Mouse (Mus musculus) liver, postnatal 0 days (tissue): Measurements from ENCODE around the gene Clec4b2. TPM values are rescaled to one million over a fixed set of nuclear protein-coding genes. Genes with fewer than 3 reads are reported as not detected.
A peak's percentile ranks its signal among the peaks of the same experiment; 100 is the strongest.
"Not testable (repeated sequence)": the region's sequence is repeated elsewhere in the genome, so short reads cannot be mapped to it uniquely, and the experiment has no call there.

Experiments
- ATAC-seq: fragments of 200-750 bp; cut with Nextera tagmentation; 2 replicates; pipeline ENCODE4 v1.8.0; 2017; ENCODE audit warnings: mild to moderate bottlenecking, moderate library complexity
- DNase-seq: peaks from one replicate; pipeline ENCODE4 v3.0.0-alpha.2; 2016
- H3K27ac ChIP-seq: fragments of 300-500 bp; sonication (generic); 2 replicates; pipeline ENCODE4 v1.5.1; 2014; ENCODE audit warnings: antibody characterized with exemption, moderate library complexity, mild to moderate bottlenecking, low read depth
- H3K27me3 ChIP-seq: fragments of 300-500 bp; sonication (generic); 2 replicates; pipeline ENCODE4 v1.6.1; 2014; ENCODE audit warnings: low read length, control low read depth, mixed read lengths; ENCODE audit not compliant: insufficient read depth
- H3K36me3 ChIP-seq: fragments of 300-500 bp; sonication (generic); replicated peaks from 2 replicates; pipeline ENCODE4 v1.6.1; 2014; ENCODE audit warnings: mild to moderate bottlenecking, control low read depth, low read length, moderate library complexity, mixed read lengths; ENCODE audit not compliant: insufficient read depth
- H3K4me1 ChIP-seq: fragments of 300-500 bp; sonication (generic); 2 replicates; pipeline ENCODE4 v1.6.1; 2014; ENCODE audit warnings: antibody characterized with exemption, mild to moderate bottlenecking, control low read depth; ENCODE audit not compliant: insufficient read depth
- H3K4me2 ChIP-seq: fragments of 300-500 bp; sonication (generic); 2 replicates; pipeline ENCODE4 v1.6.1; 2014; ENCODE audit warnings: low read depth, mild to moderate bottlenecking, low read length, moderate library complexity, mixed read lengths
- H3K4me3 ChIP-seq: fragments of 300-500 bp; sonication (generic); 2 replicates; pipeline ENCODE4 v1.5.1; 2014; ENCODE audit warnings: low read depth, low read length
- H3K9ac ChIP-seq: fragments of 300-500 bp; sonication (generic); replicated peaks from 2 replicates; pipeline ENCODE4 v1.6.1; 2014; ENCODE audit warnings: mild to moderate bottlenecking, moderate library complexity
- H3K9me3 ChIP-seq: fragments of 300-500 bp; sonication (generic); 2 replicates; pipeline ENCODE4 v1.6.1; 2016; ENCODE audit warnings: mild to moderate bottlenecking, control low read depth, low read length, mixed read lengths
- CTCF ChIP-seq: sonication (generic); IDR thresholded peaks from 2 replicates; pipeline ENCODE4 v1.5.1; 2016; ENCODE audit warnings: antibody characterized with exemption, low read depth
- EP300 ChIP-seq: IDR thresholded peaks from 2 replicates; pipeline ENCODE4 v1.6.1; 2016; ENCODE audit warnings: antibody characterized with exemption, low read depth, mild to moderate bottlenecking
- WGBS: fragments of 180-500 bp; shearing (Covaris S2); extraction: QIAGEN DNeasy Blood & Tissue Kit; methylation state at CpG from one replicate; pipeline ENCODE4 v1.1.7; 2014; ENCODE audit not compliant: insufficient replicate concordance; 5-methylcytosine and 5-hydroxymethylcytosine counted together
- polyA plus RNA-seq: library from polyadenylated mRNA; unstranded; fragments of >200 nt; fragmentation: Nextera tagmentation; extraction: Ambion mirVana; gene quantifications from 2 replicates; pipeline ENCODE4 v1.2.1, GENCODE M21; 2015

The Clec4b2 gene
- polyA plus RNA-seq, 1 experiment from 2014 or later = 0.45 TPM

DNA sequence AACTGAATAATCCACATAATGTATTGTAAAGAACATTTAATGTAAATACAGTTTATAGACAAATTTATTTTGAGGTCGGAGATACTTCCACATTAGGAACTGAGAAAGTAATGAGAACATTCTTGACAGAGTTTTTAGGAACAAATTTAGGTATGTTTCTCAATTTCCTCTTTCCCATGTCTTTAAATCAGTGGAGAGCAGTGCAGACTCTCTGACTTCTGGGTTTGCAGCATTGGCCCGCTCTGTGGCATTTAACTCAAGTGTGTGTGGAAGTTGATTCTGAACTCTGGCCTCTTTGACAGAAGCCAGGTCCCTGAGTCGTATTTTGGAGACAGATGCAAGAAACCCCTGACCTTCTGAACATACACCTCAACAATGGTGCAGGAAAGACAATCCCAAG is 57.0 kb downstream of the Clec4b2 start, which contains the start of gene Clec4n:
Gene Clec4n (plus strand): TSS at position 200 of the 400 bp plus-strand sequence.
- ATAC-seq (no peak), DNase-seq (no peak)
- H3K36me3 ChIP-seq = no peaks in the 10 kb centered on the region
- H3K27me3 ChIP-seq = no peaks in the 10 kb centered on the region
- H3K4me1 ChIP-seq = no peaks in the 10 kb centered on the region
- TF ChIP-seq CTCF (no peak), EP300 (no peak)
- H3K27ac ChIP-seq = no peak within 1 kb of the TSS
- no peak within 1 kb of the TSS for H3K4me2 ChIP-seq
- H3K9me3 ChIP-seq = no peaks in the 10 kb centered on the region
- no peak within 1 kb of the TSS for H3K9ac ChIP-seq
- no peak within 1 kb of the TSS for H3K4me3 ChIP-seq
- WGBS = 38% methylated on average over 3 of the region's 3 CpGs

DNA sequence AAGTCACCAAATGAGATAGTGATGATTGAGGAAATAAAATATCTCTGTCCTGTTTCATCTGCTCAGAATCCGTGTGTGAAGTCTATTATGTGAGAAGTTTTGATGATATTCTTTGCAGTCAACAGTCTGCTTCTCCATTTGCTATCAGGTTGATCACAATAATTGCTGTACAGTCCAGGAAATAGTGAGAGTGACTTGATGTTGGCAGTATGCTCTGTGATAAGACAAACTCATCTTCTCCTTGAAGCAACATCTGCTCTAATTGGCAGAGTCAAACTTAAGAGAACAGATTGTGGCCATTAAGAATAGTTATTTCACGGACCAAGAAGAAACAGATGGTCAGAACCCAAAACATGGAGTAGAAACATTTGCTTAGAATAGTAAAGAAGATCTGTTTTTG is 58.5 kb downstream of the Clec4b2 start:
- no peaks in the 10 kb centered on the region for H3K36me3 ChIP-seq
- H3K9ac ChIP-seq = no peak overlapping the region
- no peaks in the 10 kb centered on the region for H3K4me1 ChIP-seq
- no peaks in the 10 kb centered on the region for H3K27me3 ChIP-seq
- 51% methylated on average over 2 of the region's 2 CpGs for WGBS
- H3K9me3 ChIP-seq = no peaks in the 10 kb centered on the region
- TF ChIP-seq CTCF (no peak), EP300 (no peak)
- DNase-seq = no peak
- H3K4me2 ChIP-seq = no peak overlapping the region
- H3K4me3 ChIP-seq = no peak overlapping the region
- ATAC-seq = no peak
- no peak overlapping the region for H3K27ac ChIP-seq

DNA sequence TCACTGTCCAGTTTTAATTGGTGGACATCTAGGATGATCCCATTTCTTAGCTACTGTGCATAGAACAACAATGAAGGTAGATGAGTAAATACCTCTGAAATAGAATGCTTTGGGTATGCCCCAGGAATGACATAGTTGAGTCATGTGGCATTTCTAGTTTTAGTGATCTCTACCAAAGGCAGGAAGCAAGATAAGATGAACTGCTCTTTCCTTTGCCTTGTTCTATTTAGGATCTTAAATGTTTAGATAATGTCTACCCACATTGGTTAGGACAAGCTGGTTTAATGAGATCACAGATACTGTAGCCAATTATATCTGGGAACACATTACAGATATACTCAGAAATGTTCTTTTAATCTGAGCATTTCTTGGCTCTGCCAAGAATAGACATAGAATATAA is 64.9 kb downstream of the Clec4b2 start:
- H3K4me1 ChIP-seq = no peaks in the 10 kb centered on the region
- no peaks in the 10 kb centered on the region for H3K9me3 ChIP-seq
- TF ChIP-seq CTCF (no peak), EP300 (no peak)
- no peak overlapping the region for H3K4me3 ChIP-seq
- no peak overlapping the region for H3K4me2 ChIP-seq
- no peaks in the 10 kb centered on the region for H3K27me3 ChIP-seq
- H3K36me3 ChIP-seq = no peaks in the 10 kb centered on the region
- ATAC-seq (no peak), DNase-seq (no peak)
- H3K9ac ChIP-seq = no peak overlapping the region
- no peak overlapping the region for H3K27ac ChIP-seq

- Histone ChIP-seq H3K9me3 (no peaks in the 10 kb centered on the region), H3K9ac (no peak overlapping the region), H3K4me1 (no peaks in the 10 kb centered on the region), H3K27ac (no peak overlapping the region), H3K36me3 (no peaks in the 10 kb centered on the region), H3K4me3 (no peak overlapping the region), H3K4me2 (no peak overlapping the region), H3K27me3 (no peaks in the 10 kb centered on the region)
- DNase-seq (no peak), ATAC-seq (no peak)
- WGBS = 56% methylated on average over 5 of the region's 5 CpGs
- TF ChIP-seq CTCF (no peak), EP300 (no peak)
These were observed 71.5 kb downstream of the Clec4b2 start for GRCm38 (mm10) chr6:123244201-123244600.

GRCm38 (mm10) chr6:123248862-123249261 is 76.2 kb downstream of the Clec4b2 start:
- not testable (repeated sequence) for H3K9ac ChIP-seq

DNA sequence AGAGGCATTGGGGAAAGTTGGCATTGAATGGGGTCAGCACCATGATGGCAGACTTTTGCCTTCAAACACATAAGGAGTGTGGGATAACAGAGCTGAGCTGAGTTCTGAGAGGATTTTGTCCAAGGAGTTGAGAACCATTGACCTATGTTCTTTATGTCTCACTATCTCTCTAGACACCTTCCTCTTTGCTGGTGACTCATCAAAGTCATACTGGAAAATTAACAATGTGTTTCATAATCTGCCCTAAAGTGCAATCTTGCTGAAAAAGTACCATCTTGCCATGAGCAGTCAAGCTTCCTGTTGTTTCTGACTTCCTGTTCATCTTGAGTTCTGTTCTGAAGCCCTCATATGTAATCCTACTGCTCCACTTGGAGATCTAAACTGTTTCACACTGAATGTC is 80.0 kb downstream of the Clec4b2 start:
- Histone ChIP-seq H3K27ac (no peak overlapping the region), H3K4me3 (no peak overlapping the region), H3K9me3 (no peaks in the 10 kb centered on the region), H3K4me2 (no peak overlapping the region), H3K9ac (no peak overlapping the region), H3K4me1 (no peaks in the 10 kb centered on the region), H3K36me3 (no peaks in the 10 kb centered on the region), H3K27me3 (no peaks in the 10 kb centered on the region)
- peak; percentile 71 for ATAC-seq
- DNase-seq = no peak
- TF ChIP-seq CTCF (no peak), EP300 (peak; percentile 70)

More at GRCm38 (mm10) chr6:123248862-123249261, 76.2 kb downstream of the Clec4b2 start:
- TF ChIP-seq CTCF = peak; percentile 49
- not testable (repeated sequence) for ATAC-seq, H3K4me2 ChIP-seq, H3K9me3 ChIP-seq, H3K36me3 ChIP-seq, DNase-seq, H3K4me1 ChIP-seq, H3K27ac ChIP-seq, H3K27me3 ChIP-seq, H3K4me3 ChIP-seq
- 80% methylated on average over 2 of the region's 2 CpGs for WGBS

Other genes starting within 250 kb of the Clec4b2 start
- gene Clec4a3, start 220.4 kb upstream of the Clec4b2 start, polyA plus RNA-seq = 8.2 and 9.3 TPM in 2 replicates
- gene Clec4a4, start 182.5 kb upstream of the Clec4b2 start, polyA plus RNA-seq = 0.15 and 0.21 TPM in 2 replicates
- gene Clec4b1, start 122.9 kb upstream of the Clec4b2 start, polyA plus RNA-seq = 0.15 and 0.25 TPM in 2 replicates
- 20.4 and 20.6 TPM in 2 replicates for gene Clec4a2, start 66.5 kb upstream of the Clec4b2 start, polyA plus RNA-seq
- gene Clec4n, start 57.0 kb downstream of the Clec4b2 start, polyA plus RNA-seq = 24.4 and 28.7 TPM in 2 replicates
- gene Clec4d, start 89.2 kb downstream of the Clec4b2 start, polyA plus RNA-seq = 0.53 and 1.3 TPM in 2 replicates
- 0.92 and 1.2 TPM in 2 replicates for gene Clec4e, start 117.0 kb downstream of the Clec4b2 start, polyA plus RNA-seq
- gene Vmn2r19, start 135.4 kb downstream of the Clec4b2 start, polyA plus RNA-seq = not detected in 2 replicates
- not detected in 2 replicates for gene Vmn2r20, start 245.2 kb downstream of the Clec4b2 start, polyA plus RNA-seq